Mouse (Mus musculus): ENCODE measurements at regions not wholly inside any gene's neighbourhood (a gene's known extent, or its start where the extent isn't known, plus 50 kb on each side); places are given as distances from the start of the nearest gene placed in this dataset.

DNA sequence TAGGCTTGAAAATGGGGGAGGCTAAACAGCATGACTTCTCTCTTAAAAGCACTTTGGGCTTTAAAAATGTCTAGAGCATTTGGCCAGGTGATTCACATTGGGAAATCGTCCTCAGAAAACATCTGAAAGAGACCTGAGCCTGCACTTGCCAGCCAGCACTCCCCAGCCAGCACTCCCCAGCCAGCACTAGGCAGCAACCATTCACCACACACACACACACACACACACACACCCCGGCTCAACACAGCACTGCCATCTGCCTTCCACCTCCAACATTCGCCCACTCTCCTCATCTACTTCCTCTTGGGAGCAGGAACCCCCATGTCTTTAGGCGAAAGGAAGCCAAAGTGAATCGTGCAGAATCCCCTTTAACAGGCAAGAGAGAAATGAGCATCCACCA lies 85.4 kb downstream of the Atp23 start:
- DNase-seq (ENCODE audit: low spot score in 2 of 2), result peak; percentile 70 to 74

DNA sequence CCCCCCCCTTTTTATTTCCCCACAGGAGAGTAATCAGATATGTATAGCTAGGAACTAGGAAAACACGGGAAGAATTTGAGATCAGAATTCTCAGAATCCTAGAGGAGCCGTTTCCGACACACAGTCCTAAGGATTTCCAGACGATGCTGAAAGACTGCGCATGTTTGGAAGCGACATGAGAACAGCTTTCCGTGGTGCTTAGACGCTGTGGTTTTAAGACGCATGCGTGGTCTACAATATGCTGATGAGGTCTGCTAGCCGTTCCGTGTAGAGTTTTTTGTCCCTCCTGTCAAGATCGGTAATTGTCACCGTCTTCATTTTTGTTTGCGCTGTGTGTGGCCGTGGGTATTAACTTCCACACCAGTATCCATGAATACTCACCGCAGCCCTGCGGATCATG lies 86.2 kb downstream of the Atp23 start:
- no peak for DNase-seq (ENCODE audit: low spot score in 2 of 2)

DNA sequence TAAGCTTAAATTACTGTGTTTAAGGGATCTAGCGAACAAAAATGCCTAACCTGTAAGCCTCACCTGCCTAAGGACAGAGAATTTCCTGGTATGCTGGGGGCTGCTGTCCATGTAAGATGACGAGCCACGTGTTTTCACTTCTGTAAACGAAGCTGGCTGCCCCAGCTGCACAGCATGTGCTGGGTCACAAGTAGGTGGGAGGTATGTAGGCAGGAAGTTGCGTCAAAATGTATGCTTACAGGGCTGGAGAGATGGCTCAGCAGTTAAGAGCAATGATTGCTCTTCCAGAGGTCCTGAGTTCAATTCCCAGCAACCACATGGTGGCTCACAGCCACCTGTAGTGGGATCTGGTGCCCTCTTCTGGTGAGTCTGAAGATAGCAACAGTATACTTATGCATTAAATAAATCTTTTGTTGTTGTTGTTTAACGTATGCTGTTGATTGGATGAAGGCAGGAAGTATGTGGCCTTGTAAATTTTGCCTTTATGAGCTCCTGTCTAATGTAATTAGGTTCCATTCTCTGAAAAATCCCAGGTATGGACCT lies 88.0 kb downstream of the Atp23 start:
- no peak for DNase-seq (ENCODE audit: low spot score in 2 of 2)

DNA sequence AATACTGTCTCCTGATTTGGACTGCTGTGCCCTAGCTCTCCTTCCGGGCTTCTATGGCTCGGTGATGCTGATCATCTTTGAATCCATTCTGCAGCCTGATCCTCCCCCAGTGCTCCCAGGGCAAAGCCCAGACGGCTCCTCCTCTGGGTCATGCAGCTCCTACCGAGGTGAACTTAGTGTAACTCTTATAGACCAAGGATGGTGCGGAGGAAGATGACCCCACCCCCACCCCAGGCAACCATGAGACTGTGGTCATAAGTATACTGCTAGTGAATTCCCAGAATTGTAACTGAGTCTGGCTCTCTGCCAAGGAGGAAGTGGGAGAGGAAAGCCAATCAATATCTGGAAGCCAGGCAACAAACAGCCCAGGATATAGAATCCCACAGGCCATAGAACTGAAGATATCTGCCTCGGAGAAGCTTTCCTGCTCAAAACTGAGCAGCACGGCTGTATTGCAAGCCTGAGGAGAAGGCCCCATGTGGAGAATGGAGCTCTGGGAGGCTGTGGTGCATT lies 88.9 kb downstream of the Atp23 start:
- no peak for DNase-seq (ENCODE audit: low spot score in 2 of 2)

DNA sequence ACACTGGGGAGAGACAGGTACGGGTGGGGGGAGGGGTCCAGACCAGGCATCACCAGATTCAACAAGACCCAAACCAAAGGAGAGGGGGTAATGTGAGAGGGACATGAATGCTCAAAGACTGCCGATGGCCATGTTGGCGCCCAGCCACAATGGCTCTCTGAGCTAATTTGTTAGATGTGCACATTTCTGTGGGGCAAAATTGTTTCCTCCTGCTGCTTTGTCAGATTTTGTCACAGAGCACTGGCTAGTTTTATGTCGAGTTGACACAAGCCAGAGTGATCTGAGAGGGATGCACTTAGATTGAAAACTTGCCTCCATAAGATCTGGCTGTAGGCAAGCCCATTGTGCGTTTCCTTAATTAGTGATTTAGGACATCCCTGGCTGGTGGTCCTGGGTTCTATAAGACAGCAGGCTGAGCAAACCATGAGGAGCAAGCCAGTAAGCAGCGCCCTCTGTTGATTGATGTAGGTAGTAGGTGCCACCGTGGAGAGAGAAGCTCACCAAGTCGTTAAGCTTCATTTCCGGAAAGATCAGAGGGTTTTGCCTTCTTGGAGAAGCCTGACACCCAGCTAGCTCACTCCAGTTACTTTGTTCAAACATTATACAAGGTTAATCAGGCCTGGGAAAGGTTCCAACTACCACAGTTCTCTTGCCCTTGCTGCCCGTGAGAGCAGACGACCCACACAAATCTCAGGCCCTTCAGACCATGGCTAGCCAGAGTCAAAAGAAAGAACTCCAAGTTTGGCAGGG lies 90.6 kb downstream of the Atp23 start:
- no peak for DNase-seq (ENCODE audit: low spot score in 2 of 2)

DNA sequence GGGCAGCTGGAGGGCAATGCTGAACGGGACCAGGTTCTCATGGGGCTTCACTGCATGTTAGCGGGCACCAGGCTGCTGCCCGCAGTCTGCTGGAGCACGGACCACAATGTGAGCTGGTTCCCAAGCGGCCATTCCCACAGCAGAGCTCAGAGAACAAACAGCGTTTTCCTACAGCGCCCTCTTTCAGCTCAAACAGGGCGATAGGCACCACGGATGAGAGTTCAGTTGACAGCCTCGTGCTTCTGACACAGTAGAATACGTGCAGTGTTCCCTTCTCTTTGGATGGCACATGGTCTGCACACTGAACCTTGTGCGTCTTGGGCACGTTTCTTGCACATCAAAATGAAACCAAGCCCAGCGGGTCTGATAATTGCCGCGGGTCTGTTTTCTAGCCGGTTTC lies 91.6 kb downstream of the Atp23 start:
- DNase-seq (ENCODE audit: low spot score in 2 of 2), result peak in 1 of 2 experiments; percentile 53

DNA sequence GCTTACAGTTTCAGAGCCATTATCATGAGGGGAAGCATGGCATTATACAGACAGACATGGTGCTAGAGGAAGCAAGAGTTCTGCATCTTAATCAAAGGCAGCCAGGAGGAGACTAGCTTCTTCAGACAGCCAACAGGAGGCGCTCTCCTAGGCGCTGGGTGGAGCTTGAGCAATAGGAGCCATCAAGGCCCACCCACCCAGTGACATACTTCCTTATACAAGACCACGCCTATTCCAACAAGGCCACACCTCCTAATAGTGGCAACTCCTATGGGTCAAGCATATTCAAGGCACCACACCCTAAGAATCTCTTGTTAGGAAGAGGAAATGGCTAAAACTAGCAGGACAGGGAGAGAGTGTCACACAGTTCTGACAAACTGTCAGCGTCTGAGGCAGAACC lies 94.3 kb downstream of the Atp23 start:
- DNase-seq (ENCODE audit: low spot score in 2 of 2), result no peak

DNA sequence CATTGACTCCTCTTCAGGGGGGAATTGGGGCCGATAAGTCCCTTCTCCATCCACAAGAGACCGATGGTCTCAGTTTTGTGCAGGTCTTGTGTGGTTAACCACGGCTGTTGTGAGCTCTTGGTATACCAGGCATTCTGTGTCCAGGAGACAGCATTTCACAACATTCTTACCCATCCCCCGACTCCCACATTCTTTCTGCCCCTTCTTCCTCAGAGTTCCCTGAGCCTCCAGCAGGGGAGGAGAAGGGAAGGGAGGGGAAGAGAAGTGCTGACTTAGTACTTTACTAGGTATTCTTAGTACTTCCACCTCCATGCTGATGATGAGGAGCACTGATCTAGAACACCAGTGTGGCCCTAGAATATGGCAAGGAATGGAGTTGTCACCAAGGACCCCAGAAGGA lies 98.4 kb downstream of the Atp23 start:
- DNase-seq (ENCODE audit: low spot score in 2 of 2), result no peak

DNA sequence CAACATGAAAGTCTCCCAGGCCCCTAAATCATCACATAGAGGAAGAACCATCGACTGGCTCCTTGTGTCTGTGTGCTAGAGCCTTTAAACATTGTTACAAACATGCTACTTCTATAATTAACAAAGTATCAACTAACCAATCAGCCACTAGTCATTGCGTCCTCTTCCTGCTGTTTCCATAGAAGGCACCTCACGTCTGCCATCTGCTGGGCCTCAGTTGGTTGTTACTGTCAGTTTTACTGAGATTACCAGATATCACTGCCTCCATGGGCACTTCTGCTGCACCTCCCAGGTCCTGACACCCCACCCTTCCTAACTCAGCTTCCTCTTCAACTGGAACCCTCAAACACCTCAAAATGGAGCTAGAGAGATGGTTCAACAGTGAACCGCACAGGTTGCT lies 101.8 kb downstream of the Atp23 start:
- DNase-seq (ENCODE audit: low spot score in 2 of 2), result no peak

DNA sequence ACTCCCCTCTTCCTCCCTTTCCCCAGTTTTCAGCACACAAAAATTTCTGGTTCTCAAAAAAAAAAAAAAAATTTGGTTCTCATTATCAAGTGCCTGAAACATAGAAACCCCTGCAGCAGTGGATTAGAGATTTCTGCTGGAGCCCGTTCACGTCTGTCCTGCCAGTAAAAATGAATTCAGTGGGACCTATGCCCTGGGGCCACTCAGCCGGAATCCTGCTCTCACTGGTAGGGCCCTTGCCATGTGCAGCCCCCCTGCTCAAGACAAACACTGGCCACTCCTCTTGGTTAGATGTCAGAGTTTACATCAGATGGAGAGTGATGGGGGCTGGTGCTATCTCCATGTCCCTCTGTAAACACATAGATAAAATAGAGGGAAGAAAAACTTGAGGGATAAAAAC lies 108.0 kb downstream of the Atp23 start:
- no peak for DNase-seq (ENCODE audit: low spot score in 2 of 2)

DNA sequence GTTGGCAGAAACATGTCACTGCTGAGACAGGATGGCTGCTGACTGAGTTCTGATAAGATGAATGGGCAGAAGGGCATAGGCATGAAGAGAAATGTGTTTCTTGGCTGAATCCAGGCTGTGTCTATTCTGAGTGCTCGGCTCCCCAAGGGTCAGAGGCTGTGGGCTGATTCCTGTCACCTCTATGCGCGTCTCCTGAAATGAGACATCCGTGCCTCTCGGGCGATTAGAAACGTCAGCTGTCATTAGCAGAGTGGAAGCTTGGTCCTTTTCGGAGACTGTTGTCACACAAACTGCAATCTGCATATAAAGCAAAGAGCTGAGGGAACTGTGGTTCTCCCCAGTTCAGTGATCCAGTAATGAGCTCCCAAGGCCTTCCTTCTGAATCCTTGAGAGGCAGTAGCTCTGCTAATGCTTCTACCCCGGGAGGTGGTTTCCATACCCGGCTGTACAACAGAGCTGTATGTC lies 108.8 kb downstream of the Atp23 start:
- no peak for DNase-seq (ENCODE audit: low spot score in 2 of 2)

DNA sequence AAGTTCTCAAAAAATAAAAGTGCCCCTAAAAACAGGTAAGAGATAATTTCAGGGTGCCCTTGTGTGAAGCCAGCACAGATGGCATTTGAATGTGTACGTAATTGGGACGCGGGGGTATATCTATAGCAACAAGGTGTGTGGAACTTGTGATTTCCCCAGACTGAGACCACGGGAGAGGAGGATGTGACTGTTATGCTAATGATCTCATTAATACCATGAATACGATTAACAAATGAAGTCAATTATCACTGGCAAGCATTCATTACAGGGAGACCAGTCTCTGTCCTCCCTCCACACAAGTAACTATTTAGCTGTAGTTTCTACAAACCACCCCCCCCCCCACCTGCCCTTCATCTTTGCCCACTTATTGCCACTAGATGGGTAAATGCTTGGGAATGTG lies 112.9 kb downstream of the Atp23 start:
- DNase-seq (ENCODE audit: low spot score in 2 of 2), result no peak

DNA sequence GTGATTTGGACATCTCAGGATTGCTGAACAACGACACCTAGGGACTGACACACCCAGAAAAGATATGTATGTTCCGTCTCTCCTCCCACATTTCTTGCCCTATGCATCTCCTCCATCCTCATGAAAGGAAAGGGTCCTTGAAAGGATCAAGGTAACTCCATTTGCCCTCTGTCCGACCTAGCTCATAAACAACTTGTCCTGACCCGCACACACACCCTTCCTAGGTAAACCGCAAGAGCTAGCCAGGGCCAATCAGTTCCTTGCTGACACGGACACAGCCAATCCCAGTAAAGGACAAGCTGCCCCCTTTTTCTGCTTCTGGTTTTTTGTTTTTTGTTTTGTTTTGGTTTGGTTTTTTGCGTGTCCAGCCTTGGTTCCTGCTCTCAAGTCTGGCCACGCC lies 118.0 kb downstream of the Atp23 start:
- DNase-seq (ENCODE audit: low spot score in 2 of 2), result no peak

DNA sequence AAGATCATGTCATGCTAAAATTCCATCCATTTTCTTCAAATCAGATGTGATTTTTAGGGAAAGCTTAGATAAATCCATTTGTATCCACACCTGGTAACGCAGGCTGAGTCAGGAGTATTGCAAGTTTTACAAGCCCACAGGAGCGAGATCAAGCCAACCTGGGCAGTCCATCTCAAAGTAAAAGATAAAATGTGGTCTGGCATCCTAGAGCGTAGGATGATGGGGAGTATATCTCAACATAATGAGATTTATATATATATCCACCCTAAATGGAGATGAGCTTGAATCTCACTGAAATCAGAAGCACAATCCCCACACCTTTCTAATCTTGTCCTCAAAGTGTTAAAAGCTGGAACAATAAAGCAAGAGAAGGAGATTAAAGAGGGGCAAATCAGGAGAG lies 124.6 kb downstream of the Atp23 start:
- no peak for DNase-seq (ENCODE audit: low spot score in 2 of 2)

DNA sequence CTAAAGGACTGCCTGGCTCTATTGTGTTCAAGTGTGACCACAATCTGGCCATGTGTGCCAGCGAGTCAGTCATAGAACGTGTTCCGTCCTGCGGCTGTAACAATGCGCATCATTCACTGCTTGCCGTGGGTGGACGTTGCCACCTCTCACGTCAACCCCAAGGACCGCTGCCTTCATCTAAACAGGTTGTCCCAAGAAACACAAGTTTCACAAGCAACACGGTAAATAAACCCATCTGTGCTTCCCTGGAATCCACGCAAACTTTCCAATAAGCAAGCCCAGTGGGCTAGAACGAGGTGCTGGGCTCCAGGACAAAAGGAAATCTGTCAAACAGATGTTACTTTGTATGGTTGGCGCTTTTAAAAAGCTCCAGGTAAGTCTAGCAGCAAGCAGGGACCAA lies 125.2 kb downstream of the Atp23 start:
- DNase-seq (ENCODE audit: low spot score in 2 of 2), result no peak

DNA sequence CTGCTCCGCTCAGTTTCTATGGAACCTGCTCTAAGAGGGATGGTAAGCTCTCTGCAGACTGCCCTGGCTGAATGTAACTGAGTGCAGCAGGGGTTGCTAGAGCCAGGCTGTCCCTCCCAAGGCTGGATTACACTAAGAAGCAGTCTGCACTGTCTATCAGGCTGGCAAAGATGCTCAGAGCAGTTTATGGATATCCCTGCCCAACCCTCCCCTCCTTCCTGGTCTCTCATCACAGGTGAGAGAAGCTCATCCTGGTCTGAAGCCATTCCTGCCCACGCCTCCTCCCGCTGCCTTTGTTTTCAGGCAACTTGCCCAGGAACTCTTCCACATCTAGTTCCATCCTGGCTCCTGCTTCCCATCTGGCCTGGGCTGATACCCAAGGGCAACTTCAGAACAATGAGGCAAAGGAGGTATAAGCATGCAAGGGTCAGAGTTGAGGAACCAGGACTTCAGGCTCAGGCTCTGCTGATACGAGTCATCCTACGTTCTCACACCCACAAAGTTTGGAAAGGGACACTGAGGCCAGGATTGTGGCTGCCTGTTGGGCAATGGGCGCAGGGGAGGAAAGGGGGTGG lies 130.6 kb downstream of the Atp23 start:
- DNase-seq (ENCODE audit: low spot score in 2 of 2), result no peak

DNA sequence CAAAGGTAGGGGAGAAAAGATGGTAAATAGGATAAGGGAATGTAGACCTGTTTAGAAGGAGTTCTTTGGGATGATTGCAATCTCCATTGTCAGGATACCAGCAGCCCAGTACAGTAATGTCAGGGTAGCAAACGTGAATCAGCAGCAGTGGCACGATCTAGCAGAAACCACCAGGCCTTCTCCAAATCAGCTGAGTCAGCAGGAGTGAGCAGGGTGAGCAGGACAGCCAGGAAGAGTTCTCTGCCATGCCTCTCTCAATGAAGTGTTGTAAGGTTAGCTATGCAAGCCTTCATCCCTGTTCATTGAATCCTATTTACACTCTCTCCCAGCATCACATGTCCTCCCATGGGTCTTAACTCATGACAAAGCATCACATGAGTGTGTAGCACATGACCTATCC lies 135.5 kb downstream of the Atp23 start:
- no peak for DNase-seq (ENCODE audit: low spot score in 2 of 2)

DNA sequence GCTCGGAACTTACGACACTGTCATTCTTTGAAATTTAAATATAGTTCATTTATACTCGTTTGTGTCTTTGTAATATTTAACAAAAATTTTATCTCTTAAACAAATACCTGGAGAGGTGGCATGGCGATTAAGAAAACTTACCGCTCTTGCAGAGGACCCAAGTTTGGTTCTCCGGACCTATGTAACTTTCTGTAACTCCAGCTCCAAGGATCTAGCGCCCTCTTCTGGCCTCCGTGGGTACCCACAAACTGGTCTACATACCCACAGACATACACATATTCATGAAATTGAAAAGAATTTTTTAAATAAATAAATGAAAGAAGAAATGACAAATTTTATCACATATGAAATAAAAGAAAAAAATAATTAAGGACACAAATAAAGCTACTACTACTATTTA lies 136.4 kb downstream of the Atp23 start:
- no peak for DNase-seq (ENCODE audit: low spot score in 2 of 2)

DNA sequence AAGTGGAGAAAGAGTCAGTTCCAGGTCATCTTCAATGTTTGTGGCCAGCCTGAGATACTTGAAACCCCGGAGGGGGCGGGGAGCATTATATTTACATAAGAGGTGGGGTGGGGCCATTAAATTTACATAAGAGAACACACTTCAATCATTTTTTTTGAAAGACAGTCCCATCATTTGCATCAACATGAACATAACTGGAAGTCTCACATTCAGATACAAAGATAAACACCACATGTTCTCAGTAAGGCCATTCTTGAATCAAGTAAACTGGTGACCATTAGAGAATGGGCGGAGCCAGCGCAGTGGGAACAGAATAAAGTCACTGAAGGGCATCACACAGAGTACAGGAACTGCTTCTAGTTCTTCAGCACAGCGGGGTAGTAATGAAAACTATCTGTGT lies 137.2 kb downstream of the Atp23 start:
- no peak for DNase-seq (ENCODE audit: low spot score in 2 of 2)

DNA sequence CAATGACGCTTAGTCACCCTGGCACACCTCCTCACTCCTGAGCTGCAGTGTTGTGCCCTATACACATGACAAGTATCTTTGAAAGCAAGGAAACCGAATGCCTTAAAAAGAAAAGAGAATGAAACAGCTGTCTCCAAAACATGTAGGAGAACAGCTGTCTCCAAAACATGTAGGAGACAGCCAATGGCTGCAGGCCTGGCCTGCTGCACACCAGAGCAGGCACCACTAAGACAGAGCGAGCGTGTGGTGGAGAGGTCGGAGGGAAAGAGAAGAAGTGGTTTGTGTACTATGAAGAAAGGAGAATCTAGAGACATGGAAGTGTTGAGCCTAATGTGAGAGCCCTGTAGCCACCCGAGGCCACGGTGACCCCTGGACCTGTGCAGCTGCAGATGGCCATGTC lies 142.5 kb downstream of the Atp23 start:
- no peak for DNase-seq (ENCODE audit: low spot score in 2 of 2)

DNA sequence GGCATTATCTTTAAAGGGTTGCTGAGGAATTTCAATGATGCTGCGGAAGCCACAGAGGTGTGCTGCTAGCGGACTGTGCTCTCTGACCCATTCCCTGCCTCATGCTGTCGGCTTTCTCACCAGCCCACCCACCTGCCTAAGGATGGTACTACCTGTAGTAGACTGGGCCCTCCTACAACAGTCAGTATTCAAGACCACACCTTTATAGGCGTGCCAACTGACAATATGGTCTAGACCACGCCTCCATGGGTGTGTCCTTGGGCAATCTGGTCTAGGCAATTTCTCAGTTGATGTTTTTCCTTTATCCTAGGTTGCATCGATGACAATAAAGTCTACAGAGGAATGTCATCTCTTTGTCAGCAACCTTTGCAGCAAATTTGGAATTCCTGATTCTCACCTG lies 148.0 kb downstream of the Atp23 start:
- DNase-seq (ENCODE audit: low spot score in 2 of 2), result no peak

DNA sequence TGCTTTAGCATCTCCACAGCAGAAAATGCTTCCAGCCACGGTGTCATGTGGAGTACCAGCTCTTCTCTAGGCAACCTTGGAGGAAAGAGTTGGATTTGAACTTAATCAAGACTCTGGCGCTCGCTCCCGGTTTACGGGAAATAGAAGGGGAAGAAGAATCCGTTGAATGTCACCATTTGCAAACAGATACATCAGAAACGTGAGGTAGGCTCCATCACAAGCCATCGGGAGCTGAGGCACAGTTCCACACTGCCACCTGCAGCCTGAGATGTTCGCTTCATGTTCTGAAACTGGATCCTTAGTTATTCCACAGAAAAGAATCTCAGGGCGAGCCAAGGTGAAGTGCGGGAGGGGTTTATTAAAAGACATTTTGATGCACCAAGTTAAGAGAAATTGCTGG lies 148.5 kb downstream of the Atp23 start:
- DNase-seq (ENCODE audit: low spot score in 2 of 2), result peak; percentile 71 to 74

DNA sequence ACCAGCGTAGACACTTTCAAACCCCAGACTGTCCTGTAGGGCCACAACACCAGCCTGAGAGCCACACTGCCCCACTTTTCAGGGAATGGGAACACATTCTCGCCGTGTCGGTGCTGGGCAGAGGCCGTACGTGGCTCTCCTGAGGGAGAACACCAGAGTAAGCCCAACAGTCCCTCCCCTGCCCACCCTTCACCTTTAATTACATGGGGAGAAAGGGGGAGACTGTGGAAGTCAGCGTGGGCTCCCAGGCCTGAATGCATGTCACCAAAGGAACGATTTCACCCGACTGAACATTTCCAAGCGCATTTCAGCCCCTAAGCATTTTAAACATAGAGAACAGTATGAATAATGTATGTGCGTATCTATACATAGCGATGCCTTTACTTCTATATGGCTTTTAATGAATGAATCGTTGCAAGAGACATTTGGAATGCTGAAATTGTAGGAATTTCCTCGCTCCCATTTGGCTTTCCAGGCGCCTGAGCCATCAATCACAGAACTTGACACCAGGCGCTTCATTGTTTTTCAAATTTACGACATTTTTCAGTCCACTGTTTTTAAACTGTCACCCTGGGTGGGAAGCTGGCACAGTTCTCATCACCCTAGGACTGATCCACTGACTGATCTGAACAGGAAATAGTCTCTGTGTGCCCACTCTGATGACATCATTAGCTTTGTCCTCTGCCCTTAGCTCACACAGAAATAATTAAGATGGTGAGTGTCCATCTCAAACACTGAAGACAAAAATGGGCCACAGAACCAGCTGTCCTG lies 152.3 kb downstream of the Atp23 start:
- DNase-seq (ENCODE audit: low spot score in 2 of 2), result no peak

Measured in right cerebral cortex, adult 2 months (tissue).